Mouse (Mus musculus) megakaryocyte, embryonic 14.5 days (primary cell): ENCODE measurements around the gene Mavs.

Source experiments
- FLI1 ChIP-seq: IDR thresholded peaks from 2 replicates; pipeline ENCODE4 v1.6.1; 2012; ENCODE audit warnings: low read length, inconsistent platforms, mixed read lengths
- GATA1 ChIP-seq: IDR thresholded peaks from 3 replicates; pipeline ENCODE4 v1.6.1; 2012; ENCODE audit warnings: mixed read lengths, low read length, inconsistent platforms, borderline replicate concordance

GRCm38 (mm10) chr2:131196606-131197316 is 37.1 kb upstream of the Mavs start:
- TF ChIP-seq FLI1 (no peak), GATA1 (no peak)
